Mouse (Mus musculus): ENCODE results near the gene Clic5.

DNA sequence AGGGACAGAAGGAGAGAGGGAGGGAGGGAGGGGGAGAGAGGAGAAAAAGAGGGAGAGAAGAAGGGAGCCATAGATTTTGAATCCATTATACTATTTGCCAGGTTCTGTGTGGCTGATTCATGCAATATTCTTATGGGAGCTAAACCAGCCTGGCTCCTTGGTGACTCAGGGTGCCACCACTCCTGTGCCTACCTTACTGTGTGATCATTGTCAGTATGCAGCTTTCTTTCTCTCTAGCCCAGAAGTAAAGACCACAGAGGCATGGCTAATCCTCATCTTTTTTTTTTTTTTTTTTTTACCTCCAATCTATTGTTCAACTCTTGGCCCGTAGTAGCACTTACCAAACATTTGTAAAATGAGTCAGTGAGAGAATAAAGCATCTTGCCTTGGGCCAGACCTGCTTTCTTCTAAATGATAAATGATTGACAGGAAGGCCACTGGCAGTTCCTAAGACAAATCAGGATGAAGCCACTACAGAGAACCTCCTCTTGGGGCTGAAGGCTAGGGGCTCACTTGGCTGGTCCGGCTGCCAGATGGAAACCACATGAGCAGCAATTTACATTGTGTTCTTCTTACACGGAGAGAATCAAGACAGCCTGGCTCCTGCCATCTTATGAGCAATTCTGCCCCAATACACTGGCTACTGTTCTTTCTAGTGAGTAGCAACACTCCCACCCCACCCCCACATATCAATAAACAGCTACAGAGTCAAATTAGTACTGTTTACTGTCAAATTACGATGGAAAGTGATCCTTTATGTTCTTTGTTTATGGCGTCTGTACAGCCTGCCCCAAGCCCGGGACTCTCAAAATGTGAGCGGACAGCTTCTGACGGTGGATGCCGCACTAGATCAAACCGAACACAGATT, 139.1 kb downstream of the Clic5 start:
- TF ChIP-seq CTCF (IDR thresholded peaks at IDR 0.05), result no peak
- no peak for TF ChIP-seq EP300 (IDR thresholded peaks at IDR 0.05)

All from lung, postnatal 0 days (tissue).